Mouse (Mus musculus): ENCODE results near the gene Gng3. TPM values are rescaled to one million over a fixed set of nuclear protein-coding genes. Genes with fewer than 3 reads are reported as not detected.

Gng3 gene
- total and polyA plus RNA-seq, 2 experiments from 2014 or later = 119 to 746 TPM

- Histone ChIP-seq H3K4me2 (ENCODE audit: low read depth, low read length, poor library complexity, severe bottlenecking) (no peak within 1 kb of the TSS), H3K27ac (ENCODE audit: low read depth, low read length) (no peak within 1 kb of the TSS), H3K27me3 (ENCODE audit: insufficient read depth, low read length) (no peaks in the 10 kb centered on the region), H3K9ac (replicated peaks; ENCODE audit: low read length, poor library complexity, severe bottlenecking) (no peak within 1 kb of the TSS), H3K9me3 (ENCODE audit: low read length) (no peaks in the 10 kb centered on the region), H3K36me3 (ENCODE audit: insufficient read depth, low read length) (peaks cover 31% of the 10 kb centered on the region), H3K4me1 (ENCODE audit: insufficient read depth, low read length) (no peaks in the 10 kb centered on the region), H3K4me3 (ENCODE audit: low read depth, low read length) (no peak within 1 kb of the TSS)
- ATAC-seq (ENCODE audit: low FRiP score) = peak; percentile 53; the same call in 1 of the 2 replicates
- peak; percentile 8; the same call in 1 of the 2 replicates for TF ChIP-seq CTCF (IDR thresholded peaks at IDR 0.05)
- 34% methylated on average over 7 of the region's 7 CpGs for WGBS
- DNase-seq (ENCODE audit: low spot score) = peak; percentile 64
Observed at GRCm38 (mm10) chr19:8850402-8850901, 11.5 kb upstream of the Gng3 start, which contains the start of gene Lrrn4cl. Gene Lrrn4cl (plus strand): TSS chr19:8850768.

- no peak for TF ChIP-seq CTCF (IDR thresholded peaks at IDR 0.05)
- ATAC-seq (ENCODE audit: low FRiP score) (no peak), DNase-seq (ENCODE audit: low spot score) (no peak)
- Histone ChIP-seq H3K27me3 (ENCODE audit: insufficient read depth, low read length) (no peaks in the 10 kb centered on the region), H3K4me3 (ENCODE audit: low read depth, low read length) (no peak overlapping the region), H3K4me2 (ENCODE audit: low read depth, low read length, poor library complexity, severe bottlenecking) (no peak overlapping the region), H3K27ac (ENCODE audit: low read depth, low read length) (no peak overlapping the region), H3K4me1 (ENCODE audit: insufficient read depth, low read length) (no peaks in the 10 kb centered on the region), H3K9me3 (ENCODE audit: low read length) (no peaks in the 10 kb centered on the region), H3K36me3 (ENCODE audit: insufficient read depth, low read length) (peaks cover 32% of the 10 kb centered on the region), H3K9ac (replicated peaks; ENCODE audit: low read length, poor library complexity, severe bottlenecking) (no peak overlapping the region)
- 79% methylated on average over 5 of the region's 5 CpGs for WGBS
Observed at GRCm38 (mm10) chr19:8848356-8848755, 9.4 kb upstream of the Gng3 start.

- Histone ChIP-seq H3K36me3 (ENCODE audit: insufficient read depth, low read length) (peaks cover 38% of the 10 kb centered on the region), H3K4me2 (ENCODE audit: low read depth, low read length, poor library complexity, severe bottlenecking) (no peak overlapping the region), H3K4me1 (ENCODE audit: insufficient read depth, low read length) (peaks cover 9% of the 10 kb centered on the region), H3K9me3 (ENCODE audit: low read length) (no peaks in the 10 kb centered on the region), H3K9ac (replicated peaks; ENCODE audit: low read length, poor library complexity, severe bottlenecking) (no peak overlapping the region), H3K4me3 (ENCODE audit: low read depth, low read length) (no peak overlapping the region), H3K27me3 (ENCODE audit: insufficient read depth, low read length) (no peaks in the 10 kb centered on the region), H3K27ac (ENCODE audit: low read depth, low read length) (no peak overlapping the region)
- TF ChIP-seq CTCF (IDR thresholded peaks at IDR 0.05) = peak; percentile 84
- DNase-seq (ENCODE audit: low spot score) (peak; percentile 86), ATAC-seq (ENCODE audit: low FRiP score) (no peak)
- 54% methylated on average over 5 of the region's 5 CpGs for WGBS
Observed at GRCm38 (mm10) chr19:8844371-8845129, 5.6 kb upstream of the Gng3 start.

- no peak for TF ChIP-seq CTCF (IDR thresholded peaks at IDR 0.05)
- Histone ChIP-seq H3K4me3 (ENCODE audit: low read depth, low read length) (no peak overlapping the region), H3K9ac (replicated peaks; ENCODE audit: low read length, poor library complexity, severe bottlenecking) (no peak overlapping the region), H3K4me2 (ENCODE audit: low read depth, low read length, poor library complexity, severe bottlenecking) (no peak overlapping the region), H3K27me3 (ENCODE audit: insufficient read depth, low read length) (no peaks in the 10 kb centered on the region), H3K27ac (ENCODE audit: low read depth, low read length) (no peak overlapping the region), H3K9me3 (ENCODE audit: low read length) (no peaks in the 10 kb centered on the region), H3K4me1 (ENCODE audit: insufficient read depth, low read length) (peaks cover 9% of the 10 kb centered on the region), H3K36me3 (ENCODE audit: insufficient read depth, low read length) (peaks cover 31% of the 10 kb centered on the region)
- ATAC-seq (ENCODE audit: low FRiP score) (no peak), DNase-seq (ENCODE audit: low spot score) (no peak)
- 87% methylated on average over 6 of the region's 6 CpGs for WGBS
Observed at GRCm38 (mm10) chr19:8842961-8843360, 4.0 kb upstream of the Gng3 start.

GRCm38 (mm10) chr19:8841012-8841411 is 2.0 kb upstream of the Gng3 start:
- WGBS = 92% methylated on average over 7 of the region's 7 CpGs
- H3K4me2 ChIP-seq (ENCODE audit: low read depth, low read length, poor library complexity, severe bottlenecking) = peak overlapping the region; percentile 85
- TF ChIP-seq CTCF (IDR thresholded peaks at IDR 0.05) = no peak
- H3K9ac ChIP-seq (replicated peaks; ENCODE audit: low read length, poor library complexity, severe bottlenecking) = peak overlapping the region; percentile 87
- no peak for ATAC-seq (ENCODE audit: low FRiP score)
- H3K4me3 ChIP-seq (ENCODE audit: low read depth, low read length) = peak overlapping the region; percentile 68
- peaks cover 9% of the 10 kb centered on the region for H3K4me1 ChIP-seq (ENCODE audit: insufficient read depth, low read length)
- H3K27ac ChIP-seq (ENCODE audit: low read depth, low read length) = no peak overlapping the region
- no peak for DNase-seq (ENCODE audit: low spot score)
- H3K9me3 ChIP-seq (ENCODE audit: low read length) = no peaks in the 10 kb centered on the region
- peaks cover 12% of the 10 kb centered on the region for H3K36me3 ChIP-seq (ENCODE audit: insufficient read depth, low read length)
- no peaks in the 10 kb centered on the region for H3K27me3 ChIP-seq (ENCODE audit: insufficient read depth, low read length)

Data from midbrain, postnatal 0 days (tissue).